Mouse (Mus musculus): ENCODE measurements around the gene Nr2f2.

Nr2f2 gene

DNA sequence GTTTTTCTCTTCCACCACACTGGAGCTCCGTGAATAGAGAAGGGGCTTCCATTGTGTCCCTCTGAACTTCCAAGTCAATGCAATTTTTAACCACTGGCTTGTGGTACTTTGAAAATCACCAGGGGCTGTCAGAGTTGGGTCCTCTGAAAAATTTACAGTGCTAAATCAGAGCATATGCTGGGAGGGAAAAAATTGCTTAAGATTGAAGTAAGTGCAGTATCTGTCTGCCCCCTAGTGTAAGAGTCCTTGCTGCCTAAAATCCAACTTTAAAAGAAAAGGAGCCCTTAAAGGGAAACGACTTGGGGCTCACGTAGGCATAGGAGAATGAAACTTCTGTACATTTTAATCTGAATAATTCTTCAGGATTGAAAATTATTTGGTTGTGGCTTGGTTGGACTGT is 1.7 kb downstream of the Nr2f2 start:
- DNase-seq = no peak

DNA sequence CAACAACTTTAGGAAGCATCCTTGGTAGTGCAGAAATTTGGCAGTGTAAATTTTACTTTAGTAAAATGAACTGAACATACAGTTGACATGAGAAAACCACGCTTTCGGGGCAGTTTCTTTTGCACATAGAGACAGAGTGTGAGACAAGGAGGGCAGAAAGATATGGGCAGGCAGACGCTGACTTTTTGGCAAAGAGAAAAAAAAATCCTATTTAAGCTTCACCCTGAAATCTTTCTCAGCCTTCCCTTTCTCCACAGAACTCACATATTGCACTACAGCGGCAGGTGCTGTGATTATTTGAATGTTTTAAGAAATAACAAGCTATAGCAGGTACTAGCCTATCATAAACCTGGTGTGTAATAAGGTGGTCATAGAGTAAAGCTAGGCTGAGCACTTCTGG is 3.2 kb downstream of the Nr2f2 start:
- DNase-seq = no peak

DNA sequence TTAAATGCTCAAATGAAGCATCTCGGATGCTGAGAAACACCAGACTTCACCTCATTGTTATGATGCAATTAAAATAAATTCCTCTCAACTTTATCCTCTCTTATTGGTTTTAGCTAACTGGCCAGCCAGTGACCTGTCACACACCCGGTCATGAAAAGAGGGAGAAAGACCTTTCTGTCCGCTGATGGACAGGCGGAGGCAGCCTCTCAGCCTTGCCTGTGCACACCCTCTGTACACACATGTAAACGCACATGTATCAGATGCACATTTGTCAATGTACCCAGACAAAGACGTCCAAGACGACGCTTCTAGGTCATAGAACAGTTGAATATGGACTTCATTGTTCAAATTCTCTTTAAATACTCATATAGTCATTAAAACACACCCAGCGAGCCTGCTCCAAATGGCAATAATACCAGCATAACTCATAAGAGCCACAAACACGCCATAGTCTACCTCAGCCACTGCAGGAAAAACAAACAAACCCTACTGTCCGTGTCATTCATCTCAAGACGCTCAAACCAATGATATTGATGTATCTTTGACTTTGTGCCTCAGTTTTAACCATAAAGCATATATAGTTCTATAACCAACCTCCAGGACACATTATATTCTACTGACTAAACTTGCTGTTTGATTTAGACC is 3.9 kb downstream of the Nr2f2 start:
- no peak for DNase-seq

DNA sequence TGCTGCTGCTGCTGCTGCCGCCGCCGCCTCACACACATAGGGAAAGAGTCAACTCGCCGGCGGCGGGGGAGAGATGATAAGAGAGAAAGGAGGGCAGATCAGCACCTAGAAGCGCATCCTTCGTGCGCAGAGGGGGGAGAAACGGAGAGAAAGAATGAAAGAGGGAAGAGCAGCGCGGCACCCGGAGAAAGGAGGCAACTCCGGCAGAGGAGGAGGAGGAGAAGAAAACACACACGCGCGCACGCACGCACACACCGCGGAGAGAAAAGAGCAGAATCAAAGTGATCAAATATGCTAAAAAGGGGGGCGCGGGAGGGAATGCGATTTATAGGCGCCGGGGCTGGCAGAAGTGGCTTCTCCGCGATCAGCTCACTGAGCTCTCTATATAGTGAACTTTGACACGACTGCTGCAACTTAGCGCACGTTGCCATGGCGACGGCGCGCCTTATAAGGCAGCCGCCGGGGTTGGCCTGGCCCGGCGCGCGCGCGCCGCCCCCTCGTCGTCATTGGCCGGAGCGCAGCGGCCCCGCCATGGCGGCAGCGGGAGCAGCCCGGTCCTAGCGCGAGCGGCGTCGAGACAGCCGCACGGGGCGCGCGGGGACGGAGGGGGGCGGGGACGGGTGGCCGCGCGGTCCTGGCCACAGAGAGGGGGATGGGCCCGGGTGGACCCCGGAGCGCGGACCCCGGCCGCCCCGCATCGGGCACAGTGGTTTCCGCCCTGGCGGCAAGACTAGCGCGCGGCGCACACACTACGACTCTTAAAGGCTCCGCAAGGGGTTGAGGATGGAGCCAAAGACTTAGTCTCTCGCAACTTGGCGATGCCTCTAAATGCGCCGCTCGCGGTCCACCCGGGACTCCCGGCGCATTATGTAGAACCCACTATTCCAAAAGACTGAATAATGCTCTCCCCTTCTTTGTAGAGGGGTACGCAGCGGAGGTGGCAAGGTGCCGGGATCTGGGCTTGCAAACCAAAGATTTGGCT is 4.9 kb downstream of the Nr2f2 start:
- DNase-seq = peak; percentile 63 to 82

DNA sequence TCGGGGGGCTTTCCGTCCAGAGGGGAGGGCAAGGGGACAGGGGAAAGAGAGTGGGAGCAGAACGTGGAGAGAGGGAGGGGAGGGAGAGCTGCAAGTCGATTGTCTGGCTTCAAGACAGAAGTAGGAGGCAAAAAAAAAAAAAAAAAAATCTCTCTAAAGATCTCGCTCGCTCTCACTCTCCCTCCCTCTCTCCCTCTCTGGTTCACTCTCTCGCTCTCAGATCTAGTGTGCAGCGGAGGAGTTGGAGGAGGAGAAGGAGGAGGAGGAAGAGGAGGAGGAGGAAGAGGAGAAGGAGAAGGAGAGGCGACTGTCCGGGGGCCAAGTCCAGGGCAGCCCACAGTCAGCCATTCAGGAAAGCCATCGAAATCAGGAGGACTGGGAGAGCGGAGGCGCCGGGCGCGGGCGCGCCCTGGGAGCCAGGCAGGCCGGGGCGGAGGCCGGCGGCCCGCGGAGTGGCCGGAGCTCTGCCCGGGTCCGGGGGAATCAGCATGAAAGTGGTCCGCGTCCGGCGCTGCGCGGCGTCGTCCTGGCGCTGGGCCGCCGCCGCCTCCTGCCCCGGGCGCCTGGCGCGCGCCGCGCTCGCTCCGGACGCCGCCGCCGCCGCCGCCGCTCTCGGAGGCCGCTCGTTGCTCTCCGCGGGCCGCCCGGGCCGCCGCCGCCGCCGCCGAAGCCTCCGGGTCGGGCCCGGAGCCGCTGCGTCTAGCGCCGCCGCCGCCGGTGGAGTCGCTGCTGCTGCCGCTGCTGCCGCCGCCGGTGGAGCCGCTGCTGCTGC is 5.7 kb downstream of the Nr2f2 start:
- peak in 1 of 2 experiments; percentile 38 for DNase-seq

DNA sequence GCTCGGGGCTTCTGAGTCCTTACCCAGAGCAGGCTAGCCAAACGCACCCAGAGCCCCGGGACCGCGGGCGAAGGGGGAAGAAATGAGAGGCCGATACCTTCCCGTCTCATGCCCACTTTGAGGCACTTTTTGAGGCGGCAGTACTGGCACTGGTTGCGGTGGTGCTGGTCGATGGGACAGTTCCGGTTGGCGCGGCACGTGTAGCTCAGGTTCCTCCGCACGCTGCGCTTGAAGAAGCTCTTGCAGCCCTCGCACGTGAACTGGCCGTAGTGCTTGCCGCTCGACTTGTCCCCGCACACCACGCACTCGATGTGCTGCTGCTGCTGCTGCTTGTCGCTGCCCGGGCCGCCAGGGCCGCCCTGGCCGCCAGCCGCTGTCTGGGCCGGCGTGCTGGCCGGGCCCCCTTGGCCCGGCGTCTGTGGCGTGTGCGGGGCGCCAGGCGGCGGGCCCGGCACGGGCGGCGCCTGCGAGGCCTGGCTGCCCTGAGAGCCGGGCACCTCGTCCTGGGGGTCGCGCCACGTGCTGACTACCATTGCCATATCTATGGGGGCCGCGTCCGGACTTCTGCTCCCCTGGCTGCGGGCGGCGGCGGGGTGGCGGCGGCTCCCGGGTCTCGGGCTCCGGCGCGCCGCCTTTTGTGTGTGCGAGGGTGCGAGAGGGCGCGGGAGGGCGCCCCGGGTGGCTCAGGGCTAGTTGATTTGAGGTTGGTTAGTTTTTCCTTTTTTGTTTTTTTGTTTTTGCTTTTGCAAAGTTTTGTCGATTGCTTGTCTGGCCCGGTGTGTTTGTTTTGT is 6.5 kb downstream of the Nr2f2 start:
- DNase-seq = no peak

DNA sequence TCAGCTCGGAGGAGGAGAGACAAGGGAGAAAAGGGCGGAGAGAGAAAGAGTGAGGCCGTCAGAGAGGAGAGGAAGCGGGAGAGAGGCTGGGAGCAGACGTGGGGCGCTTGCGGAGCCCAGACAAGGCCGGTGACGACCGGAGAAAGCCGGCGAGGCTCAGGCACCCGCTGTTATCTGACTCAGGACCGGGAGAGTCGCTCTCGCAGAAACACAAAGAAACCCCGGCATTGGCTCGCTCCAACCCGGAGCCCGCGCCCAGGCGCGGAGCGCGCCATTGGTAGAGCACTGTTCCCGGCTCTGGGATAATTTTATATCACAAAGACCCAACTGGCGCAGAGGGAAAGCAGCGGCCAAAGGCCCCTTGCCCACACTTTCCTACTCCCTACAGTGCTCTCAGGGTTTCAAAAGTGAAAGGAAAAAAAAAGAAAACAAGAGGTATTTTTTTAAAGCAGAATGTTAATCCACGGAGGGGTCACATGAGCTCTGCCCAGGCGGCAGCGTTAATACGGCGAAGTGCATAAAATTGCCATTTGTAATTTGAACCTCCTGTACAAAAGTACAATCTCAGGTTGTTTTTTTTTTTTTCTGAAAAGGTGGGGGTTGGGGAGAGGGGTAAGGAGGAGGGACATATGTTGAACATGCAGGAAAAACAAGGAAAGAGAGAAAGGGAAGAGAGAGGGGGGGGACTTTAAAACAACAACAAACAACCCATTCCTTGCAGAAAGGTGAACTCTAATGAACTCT is 7.5 kb downstream of the Nr2f2 start:
- peak; percentile 12 to 46 for DNase-seq

DNA sequence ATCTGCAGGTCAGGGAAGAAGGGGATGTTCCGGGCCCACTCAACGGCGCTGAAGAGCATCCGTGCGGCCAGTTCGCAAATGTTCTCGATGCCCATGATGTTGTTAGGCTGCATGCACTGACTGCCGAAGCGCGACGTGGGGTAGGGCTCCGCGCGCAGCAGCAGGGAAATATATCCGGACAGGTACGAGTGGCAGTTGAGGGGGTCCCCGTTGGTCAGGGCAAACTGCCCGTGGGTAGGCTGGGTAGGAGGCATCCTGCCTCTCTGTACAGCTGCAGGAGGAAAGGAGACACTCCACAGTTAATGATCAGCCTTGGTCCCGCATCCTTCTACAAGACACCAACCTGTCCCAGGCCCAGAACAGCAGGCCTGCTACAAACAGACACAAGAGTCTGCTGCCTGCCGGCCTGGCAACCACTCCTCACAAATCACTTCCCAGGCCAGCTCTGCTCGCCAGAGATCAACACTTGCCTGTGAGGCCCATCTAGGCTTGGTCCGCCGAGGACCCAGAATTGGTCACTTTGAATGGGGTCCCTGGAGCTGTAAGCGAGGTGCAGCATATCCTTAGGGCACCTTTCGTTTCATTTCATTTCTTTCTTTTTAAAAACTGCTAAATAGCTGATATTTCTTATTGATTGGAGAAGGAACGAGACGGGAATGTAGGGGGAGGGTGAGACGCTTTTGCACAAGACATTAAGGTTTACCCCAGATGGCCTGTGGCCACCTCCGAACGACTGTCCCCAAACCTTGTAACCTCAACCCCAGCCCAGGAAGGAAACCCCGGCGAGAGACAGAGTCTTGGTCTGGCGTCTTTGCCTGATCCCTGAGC is 8.3 kb downstream of the Nr2f2 start:
- no peak for DNase-seq

DNA sequence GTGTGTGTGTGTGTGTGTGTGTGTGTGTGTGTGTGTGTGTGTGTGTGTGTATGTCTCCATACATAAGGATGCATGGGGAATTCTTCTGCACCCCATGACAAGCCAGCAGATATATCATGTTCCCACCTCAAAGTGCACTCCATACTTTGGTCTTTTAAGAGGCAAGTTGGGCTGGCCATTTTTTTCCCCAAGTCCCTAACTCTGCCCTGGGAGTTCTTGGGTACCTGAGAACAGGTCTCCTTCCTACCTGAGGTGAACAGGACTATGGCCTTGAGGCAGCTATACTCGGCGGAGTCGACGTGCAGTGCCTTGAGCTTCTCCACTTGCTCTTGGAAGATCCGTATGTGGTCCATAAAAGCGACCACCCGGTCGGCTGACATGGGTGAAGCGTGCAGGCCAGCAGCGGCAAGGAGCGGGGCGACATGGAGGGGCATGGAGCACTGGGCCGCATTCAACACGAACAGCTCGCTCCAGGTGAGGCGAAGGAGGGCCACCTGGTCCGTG is 9.0 kb downstream of the Nr2f2 start:
- no peak for DNase-seq

DNA sequence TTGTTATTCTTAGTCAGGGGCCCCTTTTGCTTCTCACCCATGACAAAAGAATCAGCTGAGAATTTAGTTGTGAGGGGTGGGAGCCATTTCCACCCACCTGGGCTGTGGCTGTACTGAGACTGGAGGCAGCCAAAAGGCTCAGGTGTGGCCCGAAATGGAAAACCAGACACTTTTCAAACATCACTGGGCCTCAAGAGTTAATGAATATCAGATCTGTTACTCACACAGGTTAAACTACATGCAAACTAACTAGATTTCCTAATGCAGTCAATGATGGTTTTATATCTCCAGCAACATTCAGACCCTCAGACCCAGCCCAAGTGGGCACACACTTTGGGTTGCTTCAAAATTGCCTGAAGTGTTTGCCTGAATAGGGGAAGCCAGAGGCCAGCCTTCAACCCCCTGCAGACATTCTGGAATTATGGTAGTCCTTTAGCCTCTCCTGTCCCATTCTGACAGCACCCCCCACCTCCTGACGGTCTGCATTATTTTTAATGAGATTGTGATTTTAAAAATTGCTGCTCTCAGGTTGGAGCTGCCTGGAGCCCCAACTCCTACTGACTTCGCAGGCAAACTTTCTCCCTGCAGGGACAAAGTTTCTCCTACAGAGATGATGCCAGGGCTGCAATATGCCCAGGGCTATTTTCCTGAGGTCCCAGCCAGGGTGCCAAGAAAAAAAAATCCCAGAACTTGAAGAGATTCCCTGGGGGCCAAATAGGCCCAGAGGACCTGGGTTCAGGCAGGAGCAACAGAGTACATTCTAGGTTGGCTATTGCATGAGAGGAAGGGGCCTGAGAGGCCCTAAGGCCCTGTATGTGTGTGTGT is 9.6 kb downstream of the Nr2f2 start:
- DNase-seq = no peak

DNA sequence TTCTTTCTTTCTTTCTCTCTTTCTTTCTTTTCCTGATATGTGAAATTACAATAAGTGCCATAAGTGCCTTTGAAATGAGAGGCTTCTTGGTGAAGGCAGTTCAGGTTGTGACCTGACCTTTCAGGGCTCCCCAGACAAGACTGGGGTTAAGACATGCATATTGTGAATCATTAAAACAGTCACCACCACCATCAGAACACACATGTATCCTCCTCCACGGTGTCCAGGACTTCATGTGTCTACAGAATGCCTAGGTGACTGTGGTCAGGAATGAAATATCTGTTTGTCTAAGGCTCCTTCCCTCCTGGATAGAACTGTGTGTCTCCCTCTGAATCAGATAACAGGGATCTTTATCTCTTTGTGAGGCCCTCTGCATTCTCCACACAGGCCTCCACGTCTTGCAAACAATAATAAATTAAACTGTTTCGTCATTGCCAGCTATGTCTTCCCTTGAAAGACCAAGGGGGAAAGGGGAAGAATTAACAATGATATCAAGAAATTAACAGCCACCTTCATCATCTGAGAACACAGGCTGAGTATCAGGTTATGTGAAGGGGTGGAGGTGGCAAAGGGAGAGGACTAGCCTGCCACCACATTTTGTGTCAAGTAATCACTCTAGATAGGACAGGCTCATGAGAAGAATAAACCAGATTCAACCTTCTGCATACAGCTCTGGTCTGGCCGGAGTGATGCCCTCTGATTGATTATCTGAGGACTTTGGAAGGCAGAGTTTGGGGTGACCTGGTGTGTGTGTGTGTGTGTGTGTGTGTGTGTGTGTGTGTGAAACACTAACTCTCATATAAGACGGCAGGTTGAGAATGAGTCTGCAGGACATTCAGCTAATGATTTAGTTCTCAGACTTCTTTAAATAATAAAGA is 10.6 kb downstream of the Nr2f2 start:
- no peak for DNase-seq

DNA sequence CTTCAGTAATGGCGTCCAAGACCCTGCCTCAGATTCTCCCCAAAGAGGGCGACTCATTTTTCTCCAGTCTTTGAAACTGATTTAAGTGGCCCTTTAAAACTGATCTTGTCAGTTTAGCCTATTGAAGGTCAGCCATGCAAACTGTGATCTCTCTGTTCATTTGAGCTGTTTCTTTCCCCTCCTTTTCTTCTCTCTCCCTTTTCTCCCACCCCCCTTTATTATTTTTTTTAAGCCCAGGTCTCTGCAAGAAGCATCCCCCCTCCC is 11.2 kb downstream of the Nr2f2 start:
- no peak for DNase-seq

DNA sequence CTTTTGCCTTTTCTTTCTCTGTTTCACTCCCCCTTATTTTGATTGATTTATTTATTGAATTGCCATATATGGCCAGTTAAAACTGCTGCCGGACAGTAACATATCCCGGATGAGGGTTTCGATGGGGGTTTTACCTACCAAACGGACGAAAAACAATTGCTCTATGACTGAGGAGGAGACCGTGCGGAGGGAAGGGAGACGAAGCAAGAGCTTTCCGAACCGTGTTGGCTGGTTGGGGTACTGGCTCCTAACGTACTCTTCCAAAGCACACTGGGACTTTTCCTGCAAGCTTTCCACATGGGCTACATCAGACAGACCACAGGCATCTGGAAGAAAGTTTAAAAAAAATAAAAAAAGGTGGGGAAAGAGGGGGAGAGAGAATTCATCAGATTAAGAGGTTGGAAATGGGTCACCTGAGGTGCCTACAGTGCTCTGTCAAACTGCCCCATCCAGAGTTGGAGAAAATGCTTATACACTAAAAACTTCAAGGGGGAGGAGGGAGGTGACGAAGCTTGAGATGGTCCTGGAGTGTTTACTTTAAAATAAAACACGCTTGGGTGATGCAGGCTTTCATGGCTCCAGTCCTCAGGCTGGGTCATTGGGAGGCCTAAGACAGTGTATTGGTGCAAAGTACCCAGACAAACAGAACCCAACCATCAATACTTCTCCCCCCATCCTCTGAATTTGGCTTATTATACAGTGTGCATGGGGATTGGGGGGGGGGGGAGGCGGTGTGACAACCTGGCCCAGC is 11.8 kb downstream of the Nr2f2 start:
- DNase-seq = no peak

DNA sequence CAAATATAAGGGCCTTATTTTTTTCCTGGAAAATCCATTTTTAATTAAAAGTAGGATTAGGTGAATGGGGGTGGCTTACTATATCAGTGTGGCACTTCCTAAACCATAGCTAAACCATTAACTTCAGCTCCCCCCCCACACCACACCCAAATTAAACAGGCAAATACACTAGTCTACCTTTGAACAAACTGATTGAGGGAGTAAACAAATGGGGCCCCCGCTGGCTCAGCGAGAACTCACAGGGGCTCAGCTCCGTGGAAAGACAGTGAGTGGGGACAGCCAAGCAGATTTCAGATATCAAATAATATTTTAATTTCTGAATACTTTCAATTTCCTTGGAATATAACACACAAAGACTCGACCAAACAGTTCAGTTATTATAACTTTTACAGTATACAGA is 13.4 kb downstream of the Nr2f2 start:
- DNase-seq = no peak

DNA sequence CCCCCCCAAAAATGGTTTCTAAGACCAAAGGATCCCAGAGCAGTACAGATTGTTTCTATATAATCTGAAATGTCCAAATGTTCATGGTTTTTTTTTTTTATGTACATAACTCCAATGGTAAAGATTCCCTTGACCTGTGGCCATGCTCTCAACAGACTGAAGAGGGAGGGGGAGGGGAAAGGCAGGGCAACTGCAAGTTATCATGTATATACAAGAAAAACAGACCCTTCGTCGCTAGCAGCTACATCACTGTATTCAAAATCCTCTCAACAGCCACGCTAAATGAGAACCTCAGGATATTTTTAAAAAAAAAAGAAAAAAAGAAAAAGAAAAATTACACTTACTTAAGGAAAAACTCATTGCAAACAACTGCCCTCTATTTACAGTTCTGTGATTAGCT is 13.9 kb downstream of the Nr2f2 start:
- DNase-seq = no peak

DNA sequence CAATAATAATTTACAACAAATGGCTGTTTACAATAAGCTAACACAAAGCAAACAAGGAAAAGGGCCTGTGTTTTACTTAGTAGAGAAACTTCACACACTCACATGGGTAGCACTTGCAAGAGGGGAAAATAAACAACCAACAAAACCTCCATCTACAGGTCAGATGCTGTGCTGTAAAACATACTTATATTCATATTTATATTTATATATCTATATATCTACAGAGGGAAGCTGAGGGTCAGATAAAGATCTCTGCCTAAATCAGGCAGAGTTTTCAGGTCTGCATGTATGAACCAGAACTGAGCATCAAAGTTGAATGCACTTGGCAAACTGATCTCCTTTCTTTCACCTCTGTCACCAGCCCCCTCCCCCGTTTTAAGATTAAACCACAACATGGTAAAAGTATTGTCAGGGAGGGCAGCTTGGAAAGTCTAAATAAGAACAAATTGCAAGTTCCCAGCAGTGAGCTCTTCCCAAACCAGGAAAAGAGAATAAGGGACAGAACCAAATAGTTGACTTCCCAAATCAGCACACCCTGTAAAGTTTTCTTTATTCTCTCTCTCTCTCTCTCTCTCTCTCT is 14.5 kb downstream of the Nr2f2 start:
- no peak for DNase-seq

DNA sequence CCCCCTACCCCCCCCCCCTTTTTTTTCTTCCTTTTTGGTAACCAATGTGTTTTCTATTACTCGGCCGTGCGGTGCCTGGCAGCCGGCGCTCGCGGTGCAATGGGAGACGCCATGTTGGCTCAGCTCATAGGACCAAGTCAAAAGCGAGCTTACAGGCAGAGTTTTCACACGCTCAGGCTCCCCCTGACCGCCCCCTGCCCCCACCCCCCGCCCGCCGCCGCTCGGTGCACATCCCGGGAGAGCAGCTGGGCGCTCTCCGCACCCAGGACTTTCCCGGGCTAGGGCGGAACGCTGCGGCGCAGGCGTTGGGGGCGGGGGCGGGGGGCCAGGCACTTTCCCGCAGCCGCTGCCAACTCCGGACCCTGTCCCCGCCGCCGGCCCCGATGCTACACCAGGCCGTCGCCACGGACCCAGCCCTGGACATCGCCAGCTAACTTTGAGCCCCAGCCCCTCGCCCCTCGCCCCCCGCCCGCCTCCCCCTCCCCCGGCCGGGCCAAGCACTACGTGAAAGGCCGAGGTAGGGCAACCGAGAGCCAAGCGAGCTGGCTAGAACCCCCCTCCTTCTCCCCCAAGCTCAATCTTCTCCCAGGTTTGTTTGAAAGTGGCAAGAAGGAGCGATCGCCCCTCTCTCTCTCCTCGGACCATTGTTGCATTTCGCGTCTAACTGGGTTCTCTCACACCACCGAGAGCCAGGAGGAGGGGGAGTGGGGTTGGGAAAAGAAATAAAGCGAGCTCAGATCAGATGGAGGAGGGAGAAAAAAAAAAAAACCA is 15.6 kb downstream of the Nr2f2 start:
- peak in 1 of 2 experiments; percentile 22 for DNase-seq

Measured in cerebellum, adult 18-20 months (tissue).